Mouse (Mus musculus): ENCODE measurements around the gene Selenos.

DNA sequence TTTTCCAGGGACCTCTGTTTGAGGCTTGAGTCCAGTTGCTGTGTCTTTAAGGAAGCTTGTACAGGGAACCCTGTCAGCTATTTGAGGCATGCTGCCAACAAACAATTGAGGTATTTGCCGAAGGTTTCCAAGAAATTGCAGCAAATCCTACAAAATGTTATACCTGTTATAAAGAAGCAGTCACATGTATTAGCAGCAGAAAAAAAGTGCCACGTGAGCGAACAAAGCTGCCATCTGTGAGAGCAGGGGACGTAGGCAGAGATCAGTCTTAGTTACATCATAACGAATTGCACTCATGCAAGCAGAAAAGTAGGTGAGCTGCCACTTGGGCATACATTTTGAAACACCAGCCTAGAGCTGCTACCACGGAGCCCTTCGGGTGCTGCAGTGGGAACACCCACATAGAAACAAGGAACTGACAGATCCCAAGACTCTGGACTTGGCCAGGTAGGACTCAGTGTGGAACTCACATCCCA is 27.2 kb downstream of the Selenos start:
- TF ChIP-seq CTCF (IDR thresholded peaks at IDR 0.05; ENCODE audit: insufficient read depth, low read depth, low read length), result no peak
- no peak for TF ChIP-seq POLR2A (IDR thresholded peaks at IDR 0.05; ENCODE audit: insufficient read depth, low read depth, low read length)

Data from olfactory bulb, adult 2 months (tissue).